Mouse (Mus musculus) CD4-positive, CD25-positive, alpha-beta regulatory T cell, adult 2 months (primary cell): ENCODE results near the gene Ssc4d.

Experiments
- DNase-seq: peaks from one replicate; pipeline ENCODE4 v3.0.0-alpha.2; 2012; ENCODE audit warnings: low read depth, low spot score

The Ssc4d gene

GRCm38 (mm10) chr5:135975893-135976668 lies 1.8 kb upstream of the Ssc4d start:
- DNase-seq: no peak

- no peak for DNase-seq
Measured at GRCm38 (mm10) chr5:135971876-135972275, 2.5 kb downstream of the Ssc4d start.

DNA sequence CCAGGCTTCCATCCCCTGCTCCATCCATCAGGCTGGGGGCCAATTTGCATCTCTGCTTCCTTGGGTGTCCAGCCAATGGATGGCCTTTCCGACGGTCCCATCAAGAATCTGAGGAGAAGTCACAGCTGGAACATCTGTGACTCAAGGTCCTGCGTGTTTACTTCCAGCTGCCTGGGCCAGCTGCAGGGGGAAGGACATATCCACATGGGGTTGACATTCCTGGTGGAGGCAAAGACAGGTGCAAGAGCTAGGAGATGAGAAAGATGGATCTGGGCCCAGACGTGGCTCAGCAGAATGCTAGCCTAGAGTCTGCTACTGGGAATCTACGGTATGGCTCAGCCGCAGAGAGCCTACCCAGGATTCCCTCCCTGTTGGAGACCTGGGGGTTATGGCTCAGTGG lies 4.1 kb downstream of the Ssc4d start:
- DNase-seq: no peak

DNA sequence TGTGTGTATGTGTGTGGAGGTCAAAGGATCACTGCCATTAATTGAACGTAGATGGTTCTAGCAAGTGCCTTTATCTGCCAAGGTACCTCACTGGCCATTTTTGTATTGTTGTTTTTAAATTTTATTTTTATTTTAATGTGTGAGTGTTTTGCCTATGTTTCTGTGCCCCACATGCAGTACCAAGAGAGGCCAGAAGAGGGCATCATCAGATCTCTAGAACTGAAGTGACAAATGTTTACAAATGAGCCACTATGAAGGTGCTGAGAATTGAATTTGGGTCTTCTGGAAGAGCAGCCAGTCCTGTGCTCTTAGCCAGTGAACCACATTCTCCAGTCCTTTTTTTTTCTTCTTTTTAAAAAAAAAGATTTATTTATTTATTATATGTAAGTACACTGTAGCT lies 5.5 kb downstream of the Ssc4d start:
- DNase-seq: peak; percentile 84

- DNase-seq: peak; percentile 70
Measured at GRCm38 (mm10) chr5:135966866-135967265, 7.5 kb downstream of the Ssc4d start.

DNA sequence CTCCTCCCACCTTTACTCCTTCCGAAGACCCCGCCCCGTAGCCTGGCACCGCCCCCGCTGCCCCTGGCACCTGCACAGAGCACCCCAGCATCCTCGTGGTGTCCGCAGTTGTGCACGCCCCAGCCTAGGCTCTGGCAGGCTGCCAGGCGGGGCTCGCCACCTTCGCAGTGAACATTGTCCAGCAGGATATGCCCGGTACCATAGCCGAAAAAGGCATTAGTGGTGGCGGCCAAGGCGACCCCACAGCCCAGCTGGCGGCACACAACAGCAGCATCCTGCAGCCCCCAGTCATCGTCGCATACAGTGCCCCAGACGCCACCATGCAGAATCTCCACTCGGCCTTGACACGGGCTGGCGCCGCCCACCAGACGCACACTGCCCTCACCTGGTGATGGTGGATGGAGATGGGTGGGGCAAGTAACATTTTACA lies 8.8 kb downstream of the Ssc4d start:
- peak; percentile 42 for DNase-seq

DNA sequence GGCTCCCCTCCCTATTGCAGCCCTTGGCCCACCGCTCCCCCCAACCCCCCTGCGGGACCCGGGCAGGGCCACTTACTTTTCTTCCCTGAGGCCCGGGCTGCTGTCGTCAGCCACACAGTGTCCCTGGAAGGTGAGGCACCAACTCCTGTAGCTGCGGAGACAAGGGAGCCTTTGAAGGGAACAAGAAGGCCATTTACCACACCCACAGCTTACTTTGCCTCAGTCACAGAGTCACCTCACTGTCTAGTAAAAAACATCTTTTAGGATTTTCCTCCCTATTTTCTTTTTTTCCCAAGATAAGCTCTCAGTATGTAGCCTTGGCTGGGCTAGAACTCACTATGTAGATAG lies 11.1 kb downstream of the Ssc4d start:
- no peak for DNase-seq

- peak; percentile 100 for DNase-seq
Measured at GRCm38 (mm10) chr5:135962492-135963279, 11.6 kb downstream of the Ssc4d start.

DNA sequence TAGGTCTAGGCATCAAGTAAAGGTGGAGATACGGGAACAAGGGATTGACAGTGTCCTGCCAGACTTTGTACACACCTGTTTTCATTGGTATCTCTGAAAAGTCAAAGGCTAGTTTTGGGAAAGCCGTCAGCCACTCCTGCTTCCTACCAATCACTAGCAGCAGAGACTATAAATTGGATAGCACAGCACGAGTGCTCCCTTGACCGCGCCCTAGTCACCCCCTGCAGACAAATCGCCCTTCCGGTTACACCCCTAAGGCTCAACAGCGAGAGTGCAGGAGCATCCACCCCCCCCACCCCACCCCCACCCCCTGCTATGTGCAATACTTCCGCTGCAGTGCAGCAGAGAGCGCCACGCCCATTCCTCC lies 12.2 kb downstream of the Ssc4d start:
- no peak for DNase-seq

DNA sequence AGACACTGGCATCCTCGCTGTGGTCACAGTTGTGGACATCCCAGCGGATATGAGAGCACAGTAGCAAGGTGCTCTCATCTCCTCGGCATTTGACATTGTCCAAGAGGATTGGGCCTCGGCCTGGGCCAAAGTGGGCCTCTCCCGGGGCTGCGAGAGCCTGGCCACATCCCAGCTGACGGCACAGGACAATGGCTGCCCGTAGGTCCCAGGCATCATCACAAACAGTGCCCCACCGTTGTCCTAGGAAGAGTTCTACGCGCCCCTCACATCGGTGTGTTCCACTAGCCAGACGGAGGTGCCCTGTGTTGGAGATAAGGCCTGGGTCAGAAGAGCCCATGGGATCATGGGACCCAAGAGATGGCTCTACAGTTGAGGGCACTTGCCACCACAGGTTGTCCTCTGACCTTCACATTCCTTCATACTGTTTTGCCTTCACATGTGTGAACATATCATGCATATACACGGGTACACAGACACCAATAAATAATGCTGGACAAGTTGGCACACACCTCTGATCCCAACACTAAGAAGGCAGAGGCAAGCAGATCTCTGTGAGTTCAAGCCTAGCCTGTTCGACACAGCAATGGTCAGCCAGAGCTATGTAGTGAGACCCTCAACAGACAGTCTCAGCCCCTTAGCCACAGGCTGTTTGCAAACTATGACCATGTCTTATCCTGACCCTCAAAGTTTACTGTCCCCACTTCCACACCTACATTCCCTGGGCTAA lies 13.3 kb downstream of the Ssc4d start:
- DNase-seq: no peak

DNA sequence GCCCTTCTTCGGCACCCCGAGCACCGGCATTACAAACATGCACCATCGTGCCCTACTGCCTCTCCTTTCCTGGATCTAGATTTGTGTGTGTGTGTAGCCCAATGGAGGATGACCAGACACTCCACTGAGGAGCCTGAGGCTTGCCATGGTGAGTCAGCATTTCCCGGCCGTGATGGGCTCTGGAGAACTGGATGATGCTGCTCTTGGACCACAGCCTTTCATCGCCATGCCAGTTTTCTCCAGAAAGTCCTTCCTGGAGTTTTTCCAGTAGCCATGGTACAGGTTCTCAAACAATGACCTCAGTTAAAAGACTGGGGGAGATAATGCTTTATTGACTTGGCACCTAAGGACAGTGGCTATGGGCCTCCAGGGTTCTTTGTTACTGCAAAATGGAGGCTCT lies 14.4 kb downstream of the Ssc4d start:
- no peak for DNase-seq

DNA sequence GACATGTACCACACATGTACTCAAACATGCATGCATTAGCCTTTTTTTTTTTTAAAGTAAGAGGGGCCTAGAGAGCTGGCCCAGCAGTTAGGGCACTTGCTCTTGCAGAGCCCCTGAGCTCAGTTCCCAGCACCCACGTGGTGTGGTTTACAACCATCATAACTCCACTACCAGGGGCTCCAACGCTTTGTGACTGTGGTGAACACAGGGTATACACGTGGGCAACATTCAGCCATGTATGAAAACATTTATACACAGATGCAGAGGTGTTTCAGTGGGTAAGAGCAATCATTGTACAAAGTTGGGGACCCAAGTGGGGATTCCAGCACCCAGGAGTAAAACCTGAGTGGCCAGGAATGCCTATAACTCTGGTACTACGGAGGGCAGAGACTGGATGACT lies 16.0 kb downstream of the Ssc4d start:
- no peak for DNase-seq

- DNase-seq: peak; percentile 98
Measured at GRCm38 (mm10) chr5:135957207-135957974, 16.9 kb downstream of the Ssc4d start.

DNA sequence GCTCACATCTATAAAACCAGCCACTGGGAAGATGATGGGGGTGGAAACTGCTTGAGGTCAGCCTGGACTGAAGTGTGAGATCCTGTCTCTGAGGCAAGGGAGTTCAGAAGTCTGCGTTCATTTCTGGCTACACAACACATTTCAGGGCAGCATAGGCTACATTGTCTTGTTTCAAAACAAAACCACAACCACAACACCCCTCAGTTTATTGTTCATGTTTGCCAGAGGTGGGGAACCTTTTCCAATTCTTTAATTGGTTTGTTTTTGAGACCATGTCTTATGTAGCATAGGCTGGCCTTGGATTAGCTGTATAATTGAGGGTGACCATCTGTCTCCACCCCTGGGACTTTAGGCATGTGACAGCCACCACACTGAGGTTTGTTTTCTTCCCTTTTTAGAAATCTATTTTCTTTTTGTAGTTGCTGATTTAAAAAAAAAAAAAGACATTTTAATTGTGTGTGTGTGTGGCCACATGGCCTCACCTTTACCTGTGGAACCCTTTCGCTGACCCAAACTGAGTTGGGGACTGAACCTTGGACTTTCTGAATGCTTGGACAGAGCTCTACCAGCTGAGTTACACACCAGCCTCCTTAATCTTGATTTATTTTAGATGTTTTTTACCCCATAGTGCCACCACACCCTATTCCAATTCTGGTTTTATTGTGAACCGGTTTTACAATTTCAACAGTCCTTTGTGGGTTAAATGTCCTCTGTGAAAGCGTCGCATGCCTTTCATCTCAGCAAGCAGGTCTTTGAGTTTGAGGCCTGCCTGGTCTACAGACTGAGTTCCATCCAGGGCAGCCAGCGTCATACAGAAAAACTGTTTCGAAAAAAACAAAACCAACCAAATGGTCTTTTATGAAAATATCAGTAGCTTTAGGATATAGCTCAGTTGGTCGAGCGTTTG lies 17.8 kb downstream of the Ssc4d start:
- no peak for DNase-seq

DNA sequence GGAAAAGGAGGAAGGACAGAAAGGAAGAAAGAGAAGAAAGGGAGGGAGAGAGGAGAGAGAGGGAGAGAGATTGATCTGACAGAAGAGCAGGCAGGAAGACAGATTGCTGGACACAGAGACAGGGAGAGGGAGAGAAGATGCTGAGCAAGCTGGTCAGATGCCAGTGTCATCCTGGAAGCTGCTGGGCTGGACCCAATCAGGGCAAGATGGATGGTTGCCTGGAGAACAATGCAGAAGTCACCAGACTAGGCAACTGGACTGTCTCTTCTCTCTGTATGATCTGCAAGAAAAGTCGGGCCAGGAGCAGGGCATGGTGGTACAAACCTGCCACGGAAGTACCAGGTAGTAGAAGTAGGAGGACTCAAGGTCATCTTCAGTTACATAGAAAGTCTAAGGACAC lies 21.5 kb downstream of the Ssc4d start:
- no peak for DNase-seq

GRCm38 (mm10) chr5:135951660-135952059 lies 22.7 kb downstream of the Ssc4d start:
- no peak for DNase-seq

DNA sequence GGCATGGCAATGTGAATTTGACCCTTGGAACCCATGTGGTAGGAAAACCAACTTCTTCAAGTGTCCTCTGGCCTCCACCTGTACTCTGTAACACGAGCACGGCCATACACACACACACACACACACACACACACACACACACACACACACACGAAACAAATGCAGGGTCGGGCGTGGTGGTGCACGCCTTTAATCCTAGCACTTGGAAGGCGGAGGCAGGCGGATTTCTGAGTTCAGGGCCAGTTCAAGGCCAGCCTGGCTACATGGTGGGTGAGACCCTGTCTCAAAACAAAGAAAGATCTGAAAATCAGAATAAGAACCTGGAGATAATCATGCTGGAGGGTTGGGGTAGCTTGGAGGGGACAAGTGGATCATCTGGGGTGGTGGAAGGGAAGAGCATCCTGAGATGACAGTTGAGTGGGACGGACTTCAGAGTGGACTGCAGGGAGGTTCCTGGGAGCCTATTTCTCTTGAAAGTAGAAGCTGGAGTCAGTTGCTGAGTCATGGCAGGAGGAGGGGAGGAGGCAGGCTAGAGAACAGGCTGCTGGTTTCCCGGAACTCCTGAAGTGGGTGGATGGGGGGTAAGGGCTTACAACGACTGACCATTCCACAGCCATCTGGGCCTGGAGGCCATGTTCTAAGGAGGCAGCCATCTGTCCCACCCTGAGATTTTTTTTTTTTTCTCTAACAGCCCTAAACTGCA lies 23.5 kb downstream of the Ssc4d start:
- no peak for DNase-seq

DNA sequence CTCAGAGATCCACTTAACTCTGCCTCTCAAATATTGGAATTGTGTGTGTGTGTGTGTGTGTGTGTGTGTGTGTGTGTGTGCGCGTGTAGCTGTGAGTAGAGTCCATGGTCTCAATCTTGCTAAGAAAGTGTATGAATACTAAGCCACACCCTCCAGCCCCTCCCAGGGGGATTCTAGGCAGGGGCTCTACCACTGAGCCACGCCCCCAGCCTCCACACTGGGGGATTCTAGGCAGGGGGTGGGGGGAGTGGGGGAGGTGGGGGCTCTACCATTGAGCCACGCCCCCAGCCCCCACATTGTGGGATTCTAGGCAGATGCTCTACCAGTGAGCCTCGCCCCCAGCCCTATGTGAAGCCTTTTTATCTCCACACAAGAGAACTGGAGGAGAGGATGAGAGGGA lies 27.7 kb downstream of the Ssc4d start:
- DNase-seq: no peak

GRCm38 (mm10) chr5:135945916-135946408 lies 28.4 kb downstream of the Ssc4d start:
- no peak for DNase-seq

DNA sequence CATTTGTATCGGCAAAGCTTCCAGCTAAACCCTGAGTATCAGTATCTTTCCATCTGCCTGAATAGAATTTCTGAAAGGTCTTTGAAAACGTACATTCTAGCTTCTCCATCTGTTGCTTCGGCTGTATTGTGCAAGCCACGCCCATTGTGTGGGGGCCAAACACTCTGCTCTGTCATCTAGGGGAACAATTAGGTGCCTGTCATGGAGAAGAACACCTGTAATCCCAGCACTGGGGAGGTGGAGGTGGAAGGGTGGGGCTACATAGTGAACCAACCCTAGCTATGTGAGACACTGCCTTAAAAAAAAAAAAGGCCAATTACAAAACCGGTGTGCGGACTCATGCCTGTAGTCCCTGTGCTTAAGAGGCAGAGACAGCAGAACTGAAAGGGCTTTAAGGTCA lies 31.6 kb downstream of the Ssc4d start:
- no peak for DNase-seq
